Mouse (Mus musculus) 3T3-L1 (cell line): Measurements from ENCODE around the gene Ablim1.

Experiments used
- DNase-seq: peaks from one replicate; pipeline ENCODE4 v3.0.0-alpha.2; 2015; ENCODE audit warnings: low read depth, low spot score

The Ablim1 gene

DNA sequence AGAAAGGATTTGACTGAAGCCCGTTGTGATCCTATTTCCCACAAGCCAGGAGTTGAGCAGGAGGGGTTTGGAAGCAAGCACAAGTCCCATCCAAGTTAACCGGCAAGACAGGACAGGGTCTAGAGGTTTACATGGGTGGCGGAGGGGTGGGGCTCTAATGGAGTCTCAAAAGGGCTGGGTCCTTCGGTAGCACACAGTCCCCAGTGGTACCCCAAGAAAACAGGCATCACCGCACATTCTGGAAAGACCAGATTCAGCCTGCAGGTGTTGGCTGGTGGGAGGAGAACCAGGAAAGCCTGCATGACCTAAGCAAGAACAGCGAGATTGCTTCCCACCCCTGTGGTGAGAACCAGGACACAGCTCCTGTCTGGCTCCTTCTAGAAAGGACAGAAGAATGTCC is 186.7 kb downstream of the Ablim1 start:
- DNase-seq = no peak

DNA sequence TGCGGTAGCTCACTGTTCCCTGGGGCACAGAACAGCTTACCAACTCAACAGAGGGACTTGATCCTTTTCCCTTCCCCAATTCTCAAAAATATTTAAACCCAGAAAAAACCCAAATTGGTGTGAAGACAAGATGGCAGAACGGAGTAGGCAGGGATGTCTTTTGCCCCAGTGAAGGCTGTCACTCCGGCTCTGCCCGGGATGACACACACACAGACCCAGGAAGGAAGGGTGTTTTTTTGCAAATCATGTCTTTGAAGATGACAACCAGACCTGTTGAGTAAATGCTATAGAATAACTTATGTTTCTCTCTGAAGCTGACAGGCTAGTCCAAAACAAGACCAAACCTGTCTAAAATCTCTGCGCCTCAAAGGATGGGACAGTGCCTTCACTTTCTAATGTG is 187.2 kb downstream of the Ablim1 start:
- no peak for DNase-seq

DNA sequence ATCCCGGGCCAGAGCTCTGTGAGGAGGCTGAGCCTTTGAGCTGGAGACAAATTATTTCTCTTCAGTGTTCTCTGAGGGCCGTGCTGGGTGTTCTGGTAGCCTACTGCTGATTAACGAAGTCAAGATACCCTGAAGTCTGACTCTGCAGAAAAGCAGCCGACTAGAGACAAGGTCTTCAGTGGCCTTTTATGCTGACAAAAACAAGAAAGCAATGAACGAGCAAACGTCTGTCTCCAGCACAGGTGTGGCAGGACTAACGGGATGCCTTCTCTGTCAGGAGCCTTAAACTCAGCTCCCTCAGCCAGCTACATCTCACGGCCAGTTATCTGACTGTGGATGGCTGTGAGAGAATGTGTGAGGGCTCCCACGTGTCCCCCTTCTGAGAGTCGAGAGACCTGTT is 187.8 kb downstream of the Ablim1 start:
- no peak for DNase-seq

DNA sequence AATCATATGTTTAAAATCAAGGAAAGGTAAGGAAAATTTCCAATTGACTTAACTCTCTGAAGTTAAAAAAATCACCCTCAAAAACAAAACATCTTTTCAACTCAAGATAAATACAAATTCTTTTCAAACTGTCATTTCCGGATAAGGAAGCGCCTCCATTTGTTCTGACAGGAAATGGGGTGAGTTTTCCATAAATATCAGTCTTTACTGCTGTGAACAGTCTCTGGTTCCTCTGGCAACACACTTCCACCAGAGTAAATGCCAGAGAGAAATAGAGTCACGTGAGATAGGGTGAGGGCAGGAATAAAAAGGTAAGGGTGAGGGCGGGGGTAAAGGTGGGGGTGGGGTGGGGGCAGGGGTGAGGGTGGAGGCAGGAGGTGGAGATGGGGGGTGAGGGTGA is 189.8 kb downstream of the Ablim1 start:
- no peak for DNase-seq

DNA sequence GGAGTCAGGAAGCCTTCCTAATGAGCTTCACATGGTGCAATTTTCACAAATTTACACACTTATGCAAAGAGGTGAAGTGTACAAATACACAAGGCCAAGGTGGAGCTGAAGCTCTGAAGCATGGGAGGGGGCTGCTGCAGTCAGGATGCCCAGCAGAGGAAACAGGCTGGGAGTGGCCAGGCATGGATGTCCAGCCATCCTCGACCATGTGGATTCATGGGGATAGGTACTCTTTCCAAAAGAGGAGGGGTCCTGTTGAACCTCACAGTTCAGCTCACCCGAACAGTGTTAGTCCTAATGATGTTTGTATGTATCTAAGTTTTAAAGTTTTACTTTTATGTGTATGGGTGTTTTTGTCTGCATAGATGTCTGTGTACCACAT is 190.6 kb downstream of the Ablim1 start:
- DNase-seq = no peak

DNA sequence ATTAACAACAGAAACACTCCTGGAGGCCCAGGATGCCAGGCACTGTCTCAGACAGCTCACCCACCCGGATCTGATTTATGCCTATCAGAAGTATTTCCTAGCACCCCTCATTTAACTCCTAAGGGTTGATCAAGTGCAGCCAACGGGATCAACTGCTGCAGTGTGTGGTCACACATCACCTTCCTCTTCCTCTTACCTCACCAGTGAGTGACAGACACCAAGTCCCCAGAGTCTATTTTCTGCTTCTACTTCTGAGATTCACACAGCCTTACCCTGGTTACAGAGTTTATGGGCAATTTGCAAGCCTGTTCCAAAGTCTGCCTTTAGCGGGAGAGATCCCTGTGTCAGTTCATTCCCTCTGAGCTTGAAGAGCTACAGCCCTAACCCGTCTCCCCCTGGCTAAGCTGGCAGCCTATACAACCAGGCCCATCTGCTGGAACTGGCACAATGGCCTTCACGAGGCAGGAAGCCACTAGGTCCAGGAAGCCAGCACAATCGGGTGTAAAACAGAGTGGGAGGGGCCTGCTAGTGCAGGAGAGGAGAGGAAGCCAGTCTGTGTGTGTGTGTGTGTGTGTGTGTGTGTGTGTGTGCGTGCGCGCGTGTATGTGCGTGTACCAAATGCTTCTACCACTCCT is 191.1 kb downstream of the Ablim1 start:
- DNase-seq = no peak

DNA sequence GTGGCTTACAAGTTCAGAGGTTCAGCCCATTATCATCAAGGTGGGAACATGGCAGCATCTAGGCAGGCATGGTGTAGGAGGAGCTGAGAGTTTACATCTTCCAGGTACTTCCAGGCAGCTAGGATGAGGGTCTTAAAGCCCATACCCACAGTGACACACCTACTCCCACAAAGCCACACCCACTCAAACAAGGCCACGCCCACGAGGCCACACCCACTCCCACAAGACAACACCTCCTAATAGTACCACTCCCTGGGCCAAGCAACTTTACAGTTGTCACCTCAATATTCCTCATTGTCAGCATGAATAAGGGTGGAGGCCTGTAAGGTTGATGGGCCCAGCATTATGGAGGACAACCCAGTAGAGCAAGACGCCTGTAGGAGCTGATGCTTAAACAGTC is 192.5 kb downstream of the Ablim1 start:
- no peak for DNase-seq

DNA sequence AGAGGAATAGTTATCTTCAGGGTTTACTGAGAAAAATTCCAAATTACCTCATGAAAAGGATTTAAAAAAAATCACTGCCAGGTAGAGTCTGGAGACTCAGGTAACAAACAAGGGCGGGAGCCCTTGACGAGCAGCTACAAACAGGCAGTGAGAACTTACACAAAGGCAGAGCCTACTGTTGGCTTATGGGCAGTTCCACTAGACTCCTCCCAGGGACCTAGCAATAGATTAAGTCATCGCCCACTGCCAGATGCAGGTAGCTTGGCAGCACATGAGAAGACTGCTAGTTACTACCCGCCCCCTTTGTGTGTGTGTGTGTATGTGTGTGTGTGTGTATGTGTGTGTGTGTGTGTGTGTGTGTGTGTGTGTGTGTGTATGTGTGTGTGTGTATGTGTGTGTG is 193.7 kb downstream of the Ablim1 start:
- DNase-seq = no peak

DNA sequence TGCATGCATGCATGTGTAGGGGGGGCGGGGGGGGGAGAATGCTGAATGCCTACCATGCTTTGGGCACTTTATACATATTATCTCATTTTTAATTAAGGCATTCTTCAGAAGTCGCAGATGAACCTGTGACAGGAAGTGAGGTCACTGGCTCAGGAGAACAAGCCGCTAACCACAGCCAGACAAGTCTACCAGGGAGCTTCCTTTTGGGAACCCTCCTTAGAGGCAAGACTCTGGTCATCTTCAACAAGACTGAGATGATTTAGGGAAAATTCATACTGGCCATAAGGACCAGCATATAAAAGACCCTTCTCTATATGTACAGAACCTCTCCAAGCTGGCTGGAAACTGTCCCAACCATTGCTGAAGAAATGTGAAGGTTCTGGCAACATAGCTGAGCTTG is 195.1 kb downstream of the Ablim1 start:
- DNase-seq = no peak

DNA sequence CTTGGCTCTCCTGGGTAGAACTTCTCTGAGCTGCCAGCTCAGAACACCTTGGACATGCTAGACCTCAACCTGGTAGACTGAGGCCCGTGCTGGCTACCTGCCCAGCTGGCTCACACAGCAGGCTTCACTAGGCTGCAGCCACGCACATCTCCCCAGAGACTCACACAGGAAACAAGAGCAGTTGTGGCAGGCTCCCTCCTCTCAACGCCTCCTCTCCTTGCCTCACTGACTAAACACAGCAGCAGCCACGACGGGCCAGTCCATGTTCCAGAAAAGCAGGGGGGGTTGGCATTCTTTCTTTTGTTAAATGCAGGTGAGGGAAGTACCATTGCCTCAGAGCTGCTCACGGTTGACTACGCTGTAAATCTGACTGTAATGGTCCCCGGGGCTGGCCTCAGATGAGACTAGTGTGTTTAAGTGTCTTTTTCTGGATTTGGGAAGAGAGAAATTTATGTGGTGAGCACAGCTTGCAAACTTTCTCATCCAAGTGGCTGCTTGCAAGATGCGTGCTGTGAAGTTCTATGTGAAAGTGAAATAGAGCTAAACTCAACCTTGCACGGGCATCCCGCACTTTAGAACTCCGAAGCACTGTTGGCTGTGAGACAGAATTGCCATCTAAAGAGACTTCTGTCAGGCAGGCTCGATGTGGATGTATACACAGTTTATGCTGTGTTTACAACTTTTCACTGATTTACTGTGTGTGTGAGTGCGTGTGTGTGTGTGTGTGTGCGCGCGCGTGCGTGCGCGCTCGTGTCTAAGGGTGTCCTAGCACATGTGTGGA is 195.7 kb downstream of the Ablim1 start:
- peak; percentile 87 for DNase-seq

DNA sequence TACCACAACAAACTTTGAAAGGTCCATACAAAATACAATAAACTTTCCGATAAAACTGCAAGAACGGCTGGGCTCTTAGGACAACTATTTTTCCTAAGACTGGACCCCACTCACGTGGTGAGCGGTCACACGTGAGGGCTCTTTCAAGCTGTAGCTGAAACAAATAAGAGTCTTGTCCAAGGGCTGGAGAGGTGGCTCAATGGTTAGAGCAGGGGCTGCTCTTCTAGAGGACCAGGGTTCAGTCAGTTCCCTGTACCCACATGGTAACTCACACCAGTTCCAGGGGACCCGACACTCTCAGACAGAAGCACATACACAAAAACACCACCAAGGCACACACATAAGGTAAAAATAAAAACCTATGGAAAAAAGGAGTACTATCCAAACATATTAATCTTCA is 197.0 kb downstream of the Ablim1 start:
- DNase-seq = no peak

DNA sequence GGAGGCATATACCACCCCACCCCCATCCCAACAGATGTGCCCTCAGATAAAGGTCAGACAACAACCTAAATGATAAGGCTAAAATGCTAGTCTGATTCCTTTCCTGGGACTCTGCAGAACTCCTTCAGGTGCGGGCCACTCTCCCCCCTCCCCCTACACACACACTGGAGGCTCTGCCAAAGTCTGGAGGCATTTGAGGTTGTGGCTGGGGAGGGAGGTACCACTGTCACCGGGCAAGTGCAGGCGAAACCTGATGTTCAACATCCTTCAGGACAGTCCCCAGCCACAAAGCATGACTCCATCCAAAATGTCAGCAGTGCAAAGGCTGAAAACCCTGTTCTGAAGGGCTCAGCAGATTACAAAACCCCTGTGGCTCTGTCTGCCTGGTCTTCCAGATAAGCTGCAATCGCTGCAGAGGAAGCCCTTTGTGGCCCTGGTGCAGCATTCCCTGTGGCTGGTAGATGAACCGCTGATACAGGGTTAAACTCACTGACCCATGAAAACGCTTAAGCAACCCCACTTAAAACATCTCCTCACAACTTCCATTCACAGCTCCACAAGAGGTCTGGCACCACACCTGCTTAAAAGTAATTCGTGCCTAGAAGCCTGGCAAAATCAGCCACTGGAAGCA is 197.7 kb downstream of the Ablim1 start:
- DNase-seq = no peak

DNA sequence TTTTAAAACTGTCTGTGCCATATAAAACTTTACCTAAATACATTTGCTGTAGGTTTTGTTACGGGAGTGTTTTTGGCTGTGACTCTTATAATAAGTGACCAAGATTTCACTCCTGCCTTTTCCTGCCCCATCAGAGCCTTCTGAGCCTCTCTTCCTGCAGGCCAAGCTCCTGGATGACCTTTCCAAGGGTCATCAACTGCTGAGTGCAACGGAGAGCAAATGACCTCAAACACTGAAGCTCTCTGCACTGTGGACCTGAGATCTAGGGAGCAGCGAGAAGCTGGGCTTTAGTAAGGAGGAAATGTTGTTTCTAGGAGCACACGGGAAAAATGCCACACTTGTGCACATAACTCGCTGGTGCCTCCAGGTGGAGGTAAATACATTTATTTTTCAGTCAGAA is 199.0 kb downstream of the Ablim1 start:
- DNase-seq = no peak

DNA sequence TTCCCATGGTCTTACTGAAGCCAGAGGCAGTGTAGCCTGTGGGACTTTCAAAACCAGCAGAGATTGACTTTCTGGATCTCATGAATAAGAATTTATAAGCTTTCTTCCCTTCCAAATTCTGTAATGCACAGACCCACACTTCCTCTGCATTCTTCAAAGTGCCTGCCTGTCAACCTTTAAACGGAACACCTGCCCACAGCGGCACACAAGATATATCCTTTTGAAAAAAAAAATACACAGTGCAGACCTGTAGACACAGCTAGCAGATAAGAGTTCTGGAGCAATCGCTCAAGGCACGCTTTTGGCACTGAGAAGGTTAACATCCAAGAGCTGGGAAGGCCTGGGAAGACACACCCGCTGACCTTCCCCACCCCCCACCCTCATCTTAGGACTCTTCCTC is 199.8 kb downstream of the Ablim1 start:
- DNase-seq = no peak

DNA sequence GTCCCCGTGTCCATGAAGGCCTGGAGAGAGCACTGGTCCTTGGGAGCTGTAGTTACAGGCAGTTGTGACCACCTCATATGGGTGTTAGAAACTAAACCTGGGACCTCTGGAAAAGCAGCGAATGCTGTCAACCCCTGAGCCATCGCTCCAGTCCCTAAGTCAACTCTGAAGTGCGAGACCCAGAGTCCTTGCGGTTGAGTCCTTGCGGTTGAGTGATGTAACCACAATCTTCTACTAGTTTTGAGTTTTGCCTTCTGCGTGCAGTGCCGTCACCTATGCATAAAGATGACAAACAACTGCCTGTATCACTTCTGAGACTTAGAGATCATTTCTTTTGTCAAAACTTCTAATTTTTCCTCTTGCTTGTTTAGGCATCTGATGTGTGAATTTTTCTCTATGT is 200.7 kb downstream of the Ablim1 start:
- no peak for DNase-seq

DNA sequence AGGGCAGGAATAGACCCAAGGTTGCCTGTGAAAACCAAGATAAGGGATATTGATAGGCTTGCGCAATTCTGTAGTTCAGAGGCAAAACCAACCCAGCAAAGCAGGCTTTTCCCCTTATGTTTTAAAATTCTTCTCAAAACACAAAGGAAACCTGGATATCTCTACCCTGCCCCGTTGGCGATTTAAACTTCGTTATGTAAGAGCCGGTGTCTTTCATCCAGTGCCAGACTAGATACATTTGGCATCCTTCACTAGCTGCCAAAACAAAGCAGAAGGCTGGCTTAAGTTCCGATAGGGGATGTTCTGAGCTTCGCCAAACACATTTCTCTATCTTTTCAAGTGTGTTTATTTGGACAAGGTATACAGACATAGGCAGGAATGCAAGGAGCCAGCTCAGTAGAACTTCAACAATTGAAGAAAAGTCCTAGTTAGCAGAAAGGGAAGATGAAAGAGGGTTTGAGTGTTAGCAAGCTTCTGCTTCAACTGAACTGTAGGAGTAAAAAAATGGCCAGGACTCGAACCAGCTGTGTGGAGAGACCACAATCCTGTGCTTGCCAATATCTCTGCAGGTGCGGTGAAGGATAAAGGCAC is 201.8 kb downstream of the Ablim1 start:
- DNase-seq = no peak

DNA sequence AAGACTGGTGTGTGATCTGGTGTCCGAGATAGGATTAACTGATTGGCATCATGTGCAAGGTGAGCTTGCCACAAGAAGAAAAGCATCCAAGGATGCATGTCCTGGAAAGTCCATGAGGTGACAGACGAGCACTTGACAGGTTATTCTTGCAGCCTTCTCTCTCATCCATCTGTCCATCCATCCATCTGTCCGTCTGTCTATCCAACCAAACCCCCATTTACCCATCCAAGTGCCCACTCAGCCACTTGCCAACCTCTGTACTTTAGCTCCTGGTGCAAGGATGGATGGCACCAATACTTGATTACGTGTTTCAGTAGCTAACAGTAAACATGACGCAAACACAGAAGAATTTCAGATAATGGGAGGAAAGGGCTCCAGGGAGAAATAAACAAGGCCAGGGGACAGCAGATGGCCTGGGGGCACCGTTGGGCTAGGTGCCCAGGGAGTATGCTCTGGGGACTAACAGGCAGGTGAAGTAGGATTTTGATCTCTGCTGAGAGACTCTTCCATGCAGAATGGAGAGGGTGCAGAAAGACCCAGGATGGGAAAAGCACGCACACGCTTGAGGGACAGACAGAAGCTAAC is 202.4 kb downstream of the Ablim1 start:
- DNase-seq = no peak

DNA sequence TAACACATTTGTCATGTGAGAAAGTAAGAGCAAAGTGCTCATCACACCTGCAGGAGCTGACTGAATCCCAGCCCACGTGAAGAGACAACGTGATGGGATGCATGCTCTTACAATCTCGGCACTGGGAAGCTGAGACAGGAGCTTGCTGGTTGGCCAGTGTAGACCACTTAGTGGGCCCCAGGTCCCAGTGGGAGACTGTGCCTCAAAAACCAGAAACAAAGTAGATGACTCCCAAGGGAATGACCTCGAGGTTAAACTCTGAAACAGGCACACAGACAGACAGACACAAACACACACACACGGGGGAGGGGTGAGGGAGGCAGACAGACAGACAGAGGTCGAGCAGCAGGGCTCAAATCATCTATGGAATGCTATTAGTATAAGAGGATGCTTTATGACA is 203.4 kb downstream of the Ablim1 start:
- no peak for DNase-seq

DNA sequence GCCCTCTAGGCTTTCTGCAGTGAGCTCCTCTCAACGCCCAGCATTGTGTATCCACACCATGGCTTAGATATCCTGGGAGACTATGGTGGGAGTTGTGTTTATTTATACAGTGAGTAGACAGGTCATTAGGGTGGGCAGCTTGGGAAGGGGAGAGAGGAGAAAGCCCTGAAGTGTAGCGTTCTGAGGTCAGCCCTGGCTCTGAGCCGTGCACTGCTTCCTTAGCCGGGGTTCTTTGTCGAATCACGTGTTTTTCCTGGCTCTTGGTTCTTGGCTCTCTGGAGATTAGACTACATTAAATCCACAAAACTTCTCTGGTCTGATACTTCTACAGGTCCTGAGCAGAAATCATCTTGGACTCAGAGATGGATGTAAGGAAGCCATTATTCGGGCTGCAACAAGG is 205.1 kb downstream of the Ablim1 start:
- no peak for DNase-seq

DNA sequence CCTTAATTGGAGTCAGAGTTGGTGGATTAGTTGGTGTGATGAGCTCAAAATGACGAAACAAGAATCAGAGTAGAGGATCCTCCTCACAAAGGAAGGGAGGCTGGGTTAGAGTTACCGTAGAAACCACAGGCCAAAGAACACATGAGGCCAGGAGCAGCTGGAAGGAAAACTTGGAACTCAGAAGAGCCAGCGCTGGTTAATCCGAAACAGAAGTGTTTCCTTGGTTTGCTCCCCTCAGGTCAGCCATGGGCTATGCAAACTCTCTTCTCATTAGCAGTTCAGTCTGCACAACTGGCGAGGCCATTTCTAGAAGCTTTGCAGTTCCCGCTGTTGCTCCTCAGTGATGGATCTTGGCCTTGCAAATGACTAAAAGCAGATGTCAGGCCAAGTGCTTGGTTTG is 208.2 kb downstream of the Ablim1 start:
- DNase-seq = peak; percentile 49

DNA sequence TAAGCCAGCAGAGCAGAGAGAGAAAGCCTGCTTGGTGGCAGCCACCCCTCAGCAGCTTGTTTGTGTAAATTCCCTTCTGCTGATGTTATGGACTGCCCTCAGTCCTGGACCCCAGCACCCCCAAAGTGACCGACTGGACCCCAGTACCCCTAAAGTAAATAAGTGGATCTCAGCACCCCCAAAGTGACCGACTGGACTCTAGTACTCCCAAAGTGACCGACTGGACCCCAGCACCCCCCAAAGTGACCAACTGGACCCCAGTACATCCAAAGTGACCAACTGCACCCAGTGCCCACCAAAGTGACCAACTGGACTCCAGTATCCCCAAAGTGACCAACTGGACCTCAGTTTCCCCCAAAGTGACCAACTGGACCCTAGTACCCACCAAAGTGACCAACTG is 208.7 kb downstream of the Ablim1 start:
- no peak for DNase-seq

DNA sequence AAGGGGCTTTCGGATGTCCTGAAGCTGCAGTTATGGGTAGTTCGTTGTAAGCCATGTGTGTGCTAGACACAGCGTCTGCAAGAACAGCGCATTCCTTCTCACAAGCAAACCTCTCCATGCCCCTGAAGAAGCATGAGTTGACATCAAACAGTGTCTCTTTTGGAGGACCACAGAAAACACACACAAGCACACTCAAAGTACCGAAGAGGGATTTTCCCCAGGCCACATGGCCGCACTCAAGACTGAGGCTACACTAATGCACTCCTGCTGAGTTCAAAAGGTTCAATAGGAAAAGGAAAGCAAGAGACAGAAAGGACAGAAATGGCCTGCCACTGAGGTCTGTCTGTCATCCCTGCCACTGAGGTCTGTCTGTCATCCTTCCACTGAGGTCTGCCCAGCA is 209.6 kb downstream of the Ablim1 start:
- DNase-seq = no peak
